Mouse (Mus musculus): Measurements from ENCODE around the gene Slc35b4. TPM values are rescaled to one million over a fixed set of nuclear protein-coding genes. Genes with fewer than 3 reads are reported as not detected.
A peak's percentile ranks its signal among the peaks of the same experiment; 100 is the strongest.

Slc35b4 gene
- polyA plus RNA-seq, 1 experiment from 2014 or later = 42.9 TPM

DNA sequence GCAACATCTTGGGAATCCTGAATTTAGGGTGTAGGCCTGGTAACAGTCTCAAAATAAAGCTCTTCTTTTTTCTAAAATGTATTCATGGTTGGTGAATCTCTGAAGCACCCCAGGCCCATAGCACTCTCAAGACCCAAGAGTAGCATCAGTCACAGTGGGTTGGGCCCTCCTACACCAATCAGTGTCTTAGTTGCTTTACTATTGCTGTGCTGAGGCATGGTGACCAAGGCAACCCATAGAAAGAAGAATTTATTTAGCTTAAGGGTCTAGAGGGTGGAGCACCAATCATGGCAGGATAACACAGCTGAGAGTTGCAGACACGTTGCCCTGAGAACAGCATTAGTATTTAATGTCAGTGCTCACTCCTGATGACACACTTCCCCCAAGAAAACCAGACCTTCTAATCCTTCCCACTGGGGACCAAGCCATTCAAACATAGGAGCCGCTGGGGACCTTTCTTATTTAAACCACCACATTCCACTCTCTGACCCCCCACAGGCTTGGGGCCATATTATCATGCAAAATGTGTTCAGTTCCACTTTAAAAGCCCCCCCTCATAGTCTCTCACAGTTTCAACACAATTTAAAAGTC lies 10.5 kb upstream of the Slc35b4 start:
- peaks cover 5% of the 10 kb centered on the region; the same call in 1 of the 2 replicates for H3K4me1 ChIP-seq
- no peak overlapping the region for H3K4me3 ChIP-seq
- no peaks in the 10 kb centered on the region for H3K9me3 ChIP-seq (replicated peaks)
- no peaks in the 10 kb centered on the region for H3K36me3 ChIP-seq
- no peaks in the 10 kb centered on the region for H3K27me3 ChIP-seq
- H3K27ac ChIP-seq = no peak overlapping the region
- 23% methylated on average over 2 of the region's 2 CpGs for WGBS
- no peak overlapping the region for H3K4me2 ChIP-seq (replicated peaks)
- no peak overlapping the region for H3K9ac ChIP-seq
- ATAC-seq (ENCODE audit: low FRiP score) = no peak

DNA sequence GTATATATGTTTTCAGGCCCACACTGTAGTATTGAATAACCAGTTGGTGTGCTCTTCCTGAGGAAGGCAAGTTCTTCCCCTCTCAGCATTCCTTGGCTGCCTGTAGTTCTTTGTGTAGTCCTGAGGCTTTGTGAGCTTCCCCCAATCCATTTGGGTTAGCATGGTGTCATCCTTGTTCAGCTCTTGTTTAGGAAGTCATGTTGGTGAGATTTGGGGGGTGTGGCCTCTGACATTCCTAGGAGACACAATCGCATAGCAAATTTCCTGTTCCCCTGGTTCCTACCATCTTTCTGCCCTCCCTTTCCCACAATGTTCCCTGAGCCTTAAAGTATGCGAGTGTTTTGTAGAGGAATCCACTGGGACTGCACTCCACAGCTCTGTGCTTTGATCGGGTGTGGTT lies 6.4 kb upstream of the Slc35b4 start:
- Histone ChIP-seq H3K4me1 (peaks cover 5% of the 10 kb centered on the region; the same call in 1 of the 2 replicates), H3K27me3 (no peaks in the 10 kb centered on the region), H3K27ac (no peak overlapping the region), H3K36me3 (no peaks in the 10 kb centered on the region), H3K4me2 (replicated peaks) (no peak overlapping the region), H3K9ac (no peak overlapping the region), H3K9me3 (replicated peaks) (no peaks in the 10 kb centered on the region; the same call in 1 of the 2 replicates), H3K4me3 (no peak overlapping the region)
- no peak for ATAC-seq (ENCODE audit: low FRiP score)
- WGBS = 93% methylated on average over 3 of the region's 3 CpGs

DNA sequence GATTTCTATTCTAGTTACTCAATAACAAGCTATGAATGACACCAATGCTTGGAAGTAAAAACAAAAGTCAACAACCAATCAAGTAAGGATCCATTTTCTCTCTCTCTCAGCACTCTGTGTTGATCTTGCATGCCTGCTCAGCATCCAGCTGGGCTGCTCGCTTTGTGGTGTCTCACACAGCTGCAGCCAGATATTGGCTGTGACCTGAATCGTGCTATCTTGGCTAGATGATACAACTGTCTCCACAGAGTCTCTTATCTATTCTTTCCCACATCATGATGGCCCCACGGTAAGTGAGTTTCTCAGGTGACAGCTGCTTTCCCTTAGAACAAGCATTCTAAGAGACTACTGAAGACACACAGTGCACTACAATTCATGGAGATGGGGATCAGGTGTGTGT lies 5.0 kb upstream of the Slc35b4 start:
- Histone ChIP-seq H3K9ac (no peak overlapping the region), H3K9me3 (replicated peaks) (no peaks in the 10 kb centered on the region; the same call in 1 of the 2 replicates), H3K4me3 (no peak overlapping the region), H3K4me2 (replicated peaks) (no peak overlapping the region), H3K4me1 (no peaks in the 10 kb centered on the region), H3K27ac (no peak overlapping the region), H3K36me3 (no peaks in the 10 kb centered on the region), H3K27me3 (no peaks in the 10 kb centered on the region)
- 76% methylated on average over 3 of the region's 3 CpGs for WGBS
- ATAC-seq (ENCODE audit: low FRiP score) = no peak

DNA sequence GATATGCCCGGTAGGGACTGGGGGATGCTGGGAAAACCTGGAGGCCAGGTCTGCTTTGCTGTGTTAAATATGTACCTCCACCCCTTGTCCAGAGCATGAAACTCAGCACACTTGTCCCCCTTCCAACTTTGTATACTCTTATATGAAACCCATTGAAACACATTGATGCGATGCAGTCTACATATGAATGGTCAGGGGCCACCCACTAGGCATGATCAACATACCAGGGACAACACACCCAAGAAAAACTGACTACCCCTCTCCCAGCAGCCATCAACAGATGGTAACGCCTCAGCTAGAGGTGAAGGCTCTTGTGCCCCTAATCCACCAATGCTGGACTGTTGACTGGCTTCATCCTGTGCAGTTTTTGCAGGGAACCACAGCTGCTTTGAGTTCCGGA lies 3.0 kb upstream of the Slc35b4 start:
- 89% methylated on average over 4 of the region's 4 CpGs for WGBS
- no peaks in the 10 kb centered on the region for H3K36me3 ChIP-seq
- no peak overlapping the region for H3K9ac ChIP-seq

DNA sequence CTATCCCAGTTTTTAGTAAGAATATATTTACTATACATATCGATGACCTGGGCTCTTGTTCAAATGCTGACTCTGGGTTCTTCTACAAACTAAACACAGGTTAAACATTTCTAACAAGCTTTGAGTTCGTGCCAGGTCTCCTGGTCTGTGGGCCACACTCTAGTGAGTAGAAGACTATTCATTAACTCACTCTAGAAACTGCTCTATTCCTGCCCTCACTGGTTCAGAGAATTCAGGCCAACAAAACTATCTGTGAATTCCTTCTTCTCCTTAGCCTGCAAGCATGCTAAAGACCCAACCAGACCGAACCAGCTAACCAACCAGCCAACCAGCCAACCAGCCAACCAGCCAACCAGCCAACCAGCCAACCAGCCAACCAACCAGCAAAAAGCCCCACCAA lies 2.1 kb upstream of the Slc35b4 start:
- Histone ChIP-seq H3K27me3 (no peaks in the 10 kb centered on the region), H3K4me1 (peaks cover 9% of the 10 kb centered on the region), H3K9ac (no peak overlapping the region), H3K36me3 (no peaks in the 10 kb centered on the region), H3K27ac (no peak overlapping the region), H3K4me2 (replicated peaks) (no peak overlapping the region), H3K4me3 (no peak overlapping the region), H3K9me3 (replicated peaks) (no peaks in the 10 kb centered on the region; the same call in 1 of the 2 replicates)
- ATAC-seq (ENCODE audit: low FRiP score) = no peak
- WGBS = 85% methylated on average over 3 of the region's 3 CpGs

More for the DNA sequence above, 3.0 kb upstream of the Slc35b4 start:
- Histone ChIP-seq H3K4me2 (replicated peaks) (no peak overlapping the region), H3K4me3 (no peak overlapping the region), H3K4me1 (peaks cover 9% of the 10 kb centered on the region), H3K9me3 (replicated peaks) (no peaks in the 10 kb centered on the region; the same call in 1 of the 2 replicates), H3K27me3 (no peaks in the 10 kb centered on the region), H3K27ac (no peak overlapping the region)
- ATAC-seq (ENCODE audit: low FRiP score) = no peak

DNA sequence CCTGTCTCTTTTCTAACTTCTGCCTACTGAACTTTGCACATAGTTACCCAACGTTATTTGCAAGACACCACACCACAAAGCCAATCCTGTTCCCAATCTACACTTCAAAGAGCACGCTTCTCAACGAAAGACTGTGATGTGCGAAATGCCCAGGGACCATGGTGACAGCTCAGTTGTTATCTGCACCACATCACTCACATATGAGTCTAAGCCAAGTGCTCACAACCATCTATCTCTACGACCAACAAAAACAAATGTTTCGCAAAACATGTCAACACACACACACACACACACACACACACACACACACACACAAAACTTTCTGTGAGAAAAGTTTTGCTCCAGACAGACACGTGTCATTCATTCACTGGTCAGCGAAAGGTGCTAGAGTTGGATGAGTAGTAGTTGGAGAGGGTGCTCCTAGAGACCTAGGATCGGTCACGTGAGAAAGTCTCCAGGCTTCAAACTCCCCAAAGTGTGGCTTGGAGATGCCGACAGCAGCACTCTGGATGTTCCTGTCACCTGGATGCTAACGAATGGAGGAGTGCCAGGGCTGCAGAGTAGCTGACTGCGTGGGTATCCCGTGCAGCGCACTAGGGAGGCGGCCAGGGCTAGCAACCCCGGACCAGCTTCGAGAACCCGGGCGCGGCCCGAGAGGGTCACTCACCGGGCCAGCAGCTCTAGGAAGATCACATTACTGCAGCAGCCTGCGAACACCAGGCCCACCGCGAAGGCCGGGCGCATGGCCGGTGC lies 624 bp downstream of the Slc35b4 start:
- Histone ChIP-seq H3K4me2 (replicated peaks) (peak overlapping the region; percentile 65), H3K9me3 (replicated peaks) (no peaks in the 10 kb centered on the region; the same call in 1 of the 2 replicates), H3K4me3 (peak overlapping the region; percentile 78), H3K4me1 (peaks cover 9% of the 10 kb centered on the region), H3K36me3 (0 out of 2 replicates have a peak, but pooled peaks cover 3% of the 10 kb centered on the region), H3K27ac (peak overlapping the region; percentile 77), H3K27me3 (no peaks in the 10 kb centered on the region), H3K9ac (peak overlapping the region; percentile 90)
- WGBS = 2% methylated on average over 29 of the region's 29 CpGs
- ATAC-seq (ENCODE audit: low FRiP score) = peak; percentile 86

DNA sequence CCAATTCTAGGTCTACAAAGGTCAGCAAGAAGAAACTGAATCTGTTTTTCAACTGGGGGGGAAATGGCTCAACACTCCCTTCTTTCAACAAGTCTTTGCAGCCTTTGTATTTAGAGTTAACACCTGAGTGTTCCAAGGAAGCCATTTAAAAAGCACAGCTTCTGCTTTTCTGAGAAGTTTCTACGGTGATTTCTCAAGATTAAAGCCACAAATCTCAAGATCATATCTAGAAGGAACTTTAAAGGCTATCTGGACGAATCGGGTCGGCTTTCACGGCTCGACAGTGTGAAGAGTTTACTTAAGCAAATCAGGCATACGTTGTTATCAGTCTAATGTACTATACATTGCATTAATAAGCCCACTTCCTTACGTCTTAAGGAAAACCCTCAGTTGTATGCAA lies 2.2 kb downstream of the Slc35b4 start:
- ATAC-seq (ENCODE audit: low FRiP score) = no peak
- 87% methylated on average over 8 of the region's 8 CpGs for WGBS
- Histone ChIP-seq H3K4me2 (replicated peaks) (no peak overlapping the region), H3K27ac (no peak overlapping the region), H3K9ac (no peak overlapping the region), H3K27me3 (no peaks in the 10 kb centered on the region), H3K9me3 (replicated peaks) (no peaks in the 10 kb centered on the region), H3K4me3 (no peak overlapping the region), H3K4me1 (peaks cover 9% of the 10 kb centered on the region), H3K36me3 (0 out of 2 replicates have a peak, but pooled peaks cover 5% of the 10 kb centered on the region)

DNA sequence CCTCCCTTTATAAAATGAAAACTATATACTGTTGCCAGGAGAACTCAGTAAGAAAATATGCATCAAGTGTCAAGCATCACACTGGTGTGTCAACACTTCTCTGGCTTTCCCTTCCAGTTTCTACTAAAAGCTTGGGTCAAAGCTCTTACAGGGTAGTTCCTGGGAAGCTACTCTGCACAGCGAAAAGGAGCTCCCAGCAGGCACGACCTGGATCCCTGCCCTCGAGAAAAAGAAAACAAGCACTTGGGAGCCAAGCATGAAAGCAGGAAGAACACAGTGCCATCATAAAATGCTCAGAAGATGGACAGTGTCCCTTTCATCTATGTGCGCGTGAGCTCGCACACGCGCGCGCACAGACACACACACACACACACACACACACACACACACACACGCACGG lies 3.7 kb downstream of the Slc35b4 start:
- no peak for ATAC-seq (ENCODE audit: low FRiP score)
- H3K9ac ChIP-seq = no peak overlapping the region
- H3K4me2 ChIP-seq (replicated peaks) = no peak overlapping the region
- H3K4me1 ChIP-seq = peaks cover 9% of the 10 kb centered on the region
- no peak overlapping the region for H3K4me3 ChIP-seq
- H3K36me3 ChIP-seq = 0 out of 2 replicates have a peak, but pooled peaks cover 11% of the 10 kb centered on the region
- WGBS = 79% methylated on average over 11 of the region's 12 CpGs
- H3K27ac ChIP-seq = no peak overlapping the region
- no peaks in the 10 kb centered on the region for H3K27me3 ChIP-seq
- H3K9me3 ChIP-seq (replicated peaks) = no peaks in the 10 kb centered on the region

DNA sequence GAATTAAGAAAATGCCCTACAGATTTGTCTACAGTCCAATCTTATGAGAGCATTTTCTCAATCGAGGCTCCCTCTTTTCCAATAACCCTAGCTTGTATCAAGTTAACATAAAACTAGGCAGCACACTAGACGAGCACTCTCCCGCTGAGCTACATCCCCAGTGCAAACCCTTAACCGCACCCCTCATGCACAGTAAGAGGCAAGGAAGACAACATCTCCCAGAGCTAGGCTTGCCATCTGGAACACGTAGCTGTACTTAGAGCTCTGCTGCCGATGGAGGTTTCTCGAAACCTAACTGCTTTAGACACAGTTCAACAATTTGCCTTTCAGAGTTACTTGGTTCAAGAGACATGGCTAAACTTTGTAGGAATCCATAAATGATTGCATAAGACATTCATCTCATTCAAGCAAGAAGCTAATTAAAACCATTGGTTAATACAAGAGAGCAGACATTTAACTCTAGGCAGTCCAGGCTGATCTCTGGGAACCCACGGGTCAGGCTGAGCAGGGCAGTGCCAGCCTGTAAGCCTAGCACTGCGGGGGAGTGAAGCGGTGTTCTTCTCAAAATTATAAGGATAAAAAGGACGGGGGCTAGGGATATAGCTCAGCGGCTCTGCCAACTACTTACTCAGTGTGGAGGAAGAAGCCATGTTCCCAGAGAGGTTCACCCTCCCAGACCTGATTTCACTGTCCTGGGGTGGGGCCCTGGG lies 5.0 kb downstream of the Slc35b4 start:
- Histone ChIP-seq H3K4me2 (replicated peaks) (no peak overlapping the region), H3K9me3 (replicated peaks) (no peaks in the 10 kb centered on the region), H3K36me3 (0 out of 2 replicates have a peak, but pooled peaks cover 13% of the 10 kb centered on the region), H3K9ac (no peak overlapping the region), H3K27ac (no peak overlapping the region), H3K4me1 (peaks cover 9% of the 10 kb centered on the region), H3K27me3 (no peaks in the 10 kb centered on the region), H3K4me3 (no peak overlapping the region)
- ATAC-seq (ENCODE audit: low FRiP score) = no peak
- WGBS = 93% methylated on average over 12 of the region's 12 CpGs

DNA sequence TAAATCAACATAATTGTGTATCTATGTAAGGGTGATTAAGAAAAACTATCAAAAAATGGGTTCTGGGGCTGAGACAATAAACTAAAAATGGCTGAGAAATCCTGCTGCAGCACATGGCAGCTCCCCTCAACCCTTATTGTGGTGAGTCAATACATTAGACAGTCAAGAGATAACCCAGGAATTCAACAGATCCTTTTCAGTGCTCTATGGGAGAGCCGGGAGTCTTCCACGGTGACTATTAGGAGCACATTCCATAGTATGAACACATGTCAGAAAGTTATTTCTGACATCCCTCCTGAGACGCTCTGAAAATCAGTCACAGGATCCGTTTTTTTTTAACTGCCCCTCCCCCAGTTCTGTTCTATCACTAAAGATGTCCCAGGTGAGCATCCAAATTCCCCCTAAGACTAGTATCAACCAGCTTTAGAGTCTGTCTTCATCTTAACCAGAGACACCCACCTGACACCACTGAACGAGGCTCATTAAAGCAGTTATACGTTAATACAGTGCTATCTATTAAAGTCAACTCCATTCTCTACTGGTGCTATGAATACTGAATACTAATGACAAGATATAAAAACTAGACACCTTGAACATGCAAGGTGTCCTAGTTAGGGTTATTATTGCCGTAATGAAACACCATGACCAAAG lies 5.9 kb downstream of the Slc35b4 start:
- Histone ChIP-seq H3K9ac (no peak overlapping the region), H3K4me3 (no peak overlapping the region), H3K27ac (no peak overlapping the region), H3K4me2 (replicated peaks) (no peak overlapping the region), H3K9me3 (replicated peaks) (no peaks in the 10 kb centered on the region), H3K4me1 (peaks cover 5% of the 10 kb centered on the region), H3K27me3 (no peaks in the 10 kb centered on the region), H3K36me3 (peaks cover 22% of the 10 kb centered on the region)
- no peak for ATAC-seq (ENCODE audit: low FRiP score)
- WGBS = 84% methylated on average over 7 of the region's 7 CpGs

DNA sequence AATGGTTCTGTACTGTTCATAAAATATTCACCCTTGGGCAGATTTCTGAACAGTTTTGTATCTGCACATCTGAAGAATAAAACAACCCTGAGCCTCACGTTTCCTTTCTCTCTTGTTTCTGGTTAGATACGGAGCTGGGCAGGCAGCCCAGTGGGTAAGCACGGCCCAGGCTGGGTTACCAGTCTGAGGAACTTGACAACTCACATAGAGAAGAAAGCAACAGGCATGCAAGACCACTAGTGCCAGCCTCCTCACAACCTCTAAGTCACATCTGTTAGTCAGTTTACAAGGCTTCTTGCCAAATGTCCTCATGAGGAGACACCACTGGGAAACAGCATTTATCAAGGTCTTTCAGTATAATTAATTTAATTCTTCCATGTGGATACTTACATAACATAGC lies 8.1 kb downstream of the Slc35b4 start:
- peaks cover 34% of the 10 kb centered on the region for H3K36me3 ChIP-seq
- H3K9ac ChIP-seq = no peak overlapping the region
- 87% methylated on average over 3 of the region's 3 CpGs for WGBS
- no peaks in the 10 kb centered on the region for H3K27me3 ChIP-seq
- no peak overlapping the region for H3K4me3 ChIP-seq
- no peaks in the 10 kb centered on the region for H3K9me3 ChIP-seq (replicated peaks)
- H3K27ac ChIP-seq = no peak overlapping the region
- no peak for ATAC-seq (ENCODE audit: low FRiP score)
- H3K4me2 ChIP-seq (replicated peaks) = no peak overlapping the region
- no peaks in the 10 kb centered on the region for H3K4me1 ChIP-seq

DNA sequence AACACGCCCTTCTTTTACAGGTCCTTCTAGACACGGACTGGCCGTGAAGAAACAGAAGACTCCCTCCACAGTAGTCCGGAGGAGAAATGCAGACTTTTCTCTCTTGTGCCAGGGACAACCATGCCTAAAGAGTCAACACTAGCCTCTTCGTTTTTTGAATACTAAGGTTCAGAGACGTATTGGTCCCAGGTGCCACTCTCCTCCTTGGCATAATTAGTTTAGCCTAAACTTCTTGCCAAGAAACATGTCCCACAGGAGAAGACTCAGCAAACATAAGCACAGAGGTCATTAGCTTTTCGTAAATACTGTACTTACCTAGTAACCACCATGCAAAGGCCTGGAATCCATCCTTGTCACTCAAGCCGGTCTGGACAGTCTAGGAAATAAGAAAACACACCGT lies 13.9 kb downstream of the Slc35b4 start:
- H3K9me3 ChIP-seq (replicated peaks) = no peaks in the 10 kb centered on the region
- H3K36me3 ChIP-seq = peaks cover 73% of the 10 kb centered on the region
- H3K4me3 ChIP-seq = no peak overlapping the region
- no peaks in the 10 kb centered on the region for H3K27me3 ChIP-seq
- H3K4me1 ChIP-seq = no peaks in the 10 kb centered on the region
- no peak overlapping the region for H3K4me2 ChIP-seq (replicated peaks)
- H3K27ac ChIP-seq = no peak overlapping the region
- 88% methylated on average over 9 of the region's 9 CpGs for WGBS
- H3K9ac ChIP-seq = no peak overlapping the region
- ATAC-seq (ENCODE audit: low FRiP score) = no peak
